Mouse (Mus musculus): ENCODE measurements at regions not wholly inside any gene's neighbourhood (a gene's known extent, or its start where the extent isn't known, plus 50 kb on each side); places are given as distances from the start of the nearest gene placed in this dataset.
A peak's percentile ranks its signal among the peaks of the same experiment; 100 is the strongest.
"Not testable (repeated sequence)": the region's sequence is repeated elsewhere in the genome, so short reads cannot be mapped to it uniquely, and the experiment has no call there.

GRCm38 (mm10) chr5:148820476-148820875 lies 108.6 kb downstream of the Katnal1 start:
- no peak for DNase-seq (ENCODE audit: low spot score in 2 of 2)

- DNase-seq (ENCODE audit: low spot score in 2 of 2), result no peak
These were observed 109.7 kb downstream of the Katnal1 start for GRCm38 (mm10) chr5:148819423-148819822.

GRCm38 (mm10) chr5:148818746-148819145 lies 110.4 kb downstream of the Katnal1 start:
- no peak for DNase-seq (ENCODE audit: low spot score in 2 of 2)

- no peak for DNase-seq (ENCODE audit: low spot score in 2 of 2)
These were observed 116.3 kb downstream of the Katnal1 start for GRCm38 (mm10) chr5:148812840-148813239.

- no peak for DNase-seq (ENCODE audit: low spot score in 2 of 2)
These were observed 117.1 kb downstream of the Katnal1 start for GRCm38 (mm10) chr5:148812016-148812415.

- DNase-seq (ENCODE audit: low spot score in 2 of 2), result no peak
These were observed 119.6 kb downstream of the Katnal1 start for GRCm38 (mm10) chr5:148809485-148809884.

GRCm38 (mm10) chr5:148809055-148809454 lies 120.1 kb downstream of the Katnal1 start:
- no peak for DNase-seq (ENCODE audit: low spot score in 2 of 2)

- DNase-seq (ENCODE audit: low spot score in 2 of 2), result peak; percentile 17 to 19
These were observed 120.7 kb downstream of the Katnal1 start for GRCm38 (mm10) chr5:148808426-148808825.

GRCm38 (mm10) chr5:148807612-148808011 lies 121.5 kb downstream of the Katnal1 start:
- no peak for DNase-seq (ENCODE audit: low spot score in 2 of 2)

GRCm38 (mm10) chr5:148805030-148805429 lies 124.1 kb downstream of the Katnal1 start:
- no peak for DNase-seq (ENCODE audit: low spot score in 2 of 2)

GRCm38 (mm10) chr5:148803772-148804171 lies 125.3 kb downstream of the Katnal1 start:
- no peak for DNase-seq (ENCODE audit: low spot score in 2 of 2)

- no peak for DNase-seq (ENCODE audit: low spot score in 2 of 2)
These were observed 126.4 kb downstream of the Katnal1 start for GRCm38 (mm10) chr5:148802720-148803119.

- DNase-seq (ENCODE audit: low spot score in 2 of 2), result no peak
These were observed 130.6 kb downstream of the Katnal1 start for GRCm38 (mm10) chr5:148798541-148798940.

- no peak for DNase-seq (ENCODE audit: low spot score in 2 of 2)
These were observed 133.0 kb downstream of the Katnal1 start for GRCm38 (mm10) chr5:148796072-148796471.

GRCm38 (mm10) chr5:148794465-148794864 lies 134.7 kb downstream of the Katnal1 start:
- peak; percentile 31 to 36 for DNase-seq (ENCODE audit: low spot score in 2 of 2)

- DNase-seq (ENCODE audit: low spot score in 2 of 2), result peak; percentile 62 to 67
These were observed 136.2 kb downstream of the Katnal1 start for GRCm38 (mm10) chr5:148792736-148793440.

- DNase-seq (ENCODE audit: low spot score in 2 of 2), result no peak
These were observed 137.5 kb downstream of the Katnal1 start for GRCm38 (mm10) chr5:148791651-148792050.

- DNase-seq (ENCODE audit: low spot score in 2 of 2), result not testable (repeated sequence)
These were observed 138.8 kb downstream of the Katnal1 start for GRCm38 (mm10) chr5:148790343-148790742.

- DNase-seq (ENCODE audit: low spot score in 2 of 2), result no peak
These were observed 139.3 kb downstream of the Katnal1 start for GRCm38 (mm10) chr5:148789823-148790222.

GRCm38 (mm10) chr5:148789147-148789566 lies 140.0 kb downstream of the Katnal1 start:
- DNase-seq (ENCODE audit: low spot score in 2 of 2), result no peak

GRCm38 (mm10) chr5:148788690-148789089 lies 140.4 kb downstream of the Katnal1 start:
- DNase-seq (ENCODE audit: low spot score in 2 of 2), result no peak

GRCm38 (mm10) chr5:148787270-148787669 lies 141.8 kb downstream of the Katnal1 start:
- DNase-seq (ENCODE audit: low spot score in 2 of 2), result no peak

GRCm38 (mm10) chr5:148781076-148781475 lies 148.0 kb downstream of the Katnal1 start:
- not testable (repeated sequence) for DNase-seq (ENCODE audit: low spot score in 2 of 2)

All from right cerebral cortex, postnatal 36 days (tissue).